Mouse (Mus musculus) MEL (cell line): ENCODE data around the gene Spata25.

Experiments used
- CTCF ChIP-seq, 3 experiments: IDR thresholded peaks in 2 of 3; conservative IDR thresholded peaks in 1 of 3; 2 replicates each; pipeline ENCODE4 v1.5.1; 2011 to 2012; ENCODE audit warnings: low read length in 3 of 3, low read depth in 2 of 3, mild to moderate bottlenecking in 2 of 3, improper control_type of control experiment in 1 of 3, inconsistent platforms in 1 of 3, mixed read lengths in 1 of 3, moderate library complexity in 1 of 3; ENCODE audit not compliant: control insufficient read depth in 1 of 3, insufficient read depth in 1 of 3, poor library complexity in 1 of 3, severe bottlenecking in 1 of 3
- ETS1 ChIP-seq: IDR thresholded peaks from 2 replicates; pipeline ENCODE4 v1.6.1; 2012; ENCODE audit warnings: low read depth, mild to moderate bottlenecking, inconsistent platforms, low read length, improper control_type of control experiment, moderate library complexity
- POLR2A ChIP-seq, 2 experiments: IDR thresholded peaks; 2 replicates each; pipeline ENCODE4 v1.6.1; 2011 to 2012; ENCODE audit warnings: low read length in 2 of 2, mild to moderate bottlenecking in 2 of 2, control low read depth in 1 of 2, improper control_type of control experiment in 1 of 2, low read depth in 1 of 2, moderate library complexity in 1 of 2; ENCODE audit not compliant: control insufficient read depth in 1 of 2, insufficient read depth in 1 of 2, poor library complexity in 1 of 2

DNA sequence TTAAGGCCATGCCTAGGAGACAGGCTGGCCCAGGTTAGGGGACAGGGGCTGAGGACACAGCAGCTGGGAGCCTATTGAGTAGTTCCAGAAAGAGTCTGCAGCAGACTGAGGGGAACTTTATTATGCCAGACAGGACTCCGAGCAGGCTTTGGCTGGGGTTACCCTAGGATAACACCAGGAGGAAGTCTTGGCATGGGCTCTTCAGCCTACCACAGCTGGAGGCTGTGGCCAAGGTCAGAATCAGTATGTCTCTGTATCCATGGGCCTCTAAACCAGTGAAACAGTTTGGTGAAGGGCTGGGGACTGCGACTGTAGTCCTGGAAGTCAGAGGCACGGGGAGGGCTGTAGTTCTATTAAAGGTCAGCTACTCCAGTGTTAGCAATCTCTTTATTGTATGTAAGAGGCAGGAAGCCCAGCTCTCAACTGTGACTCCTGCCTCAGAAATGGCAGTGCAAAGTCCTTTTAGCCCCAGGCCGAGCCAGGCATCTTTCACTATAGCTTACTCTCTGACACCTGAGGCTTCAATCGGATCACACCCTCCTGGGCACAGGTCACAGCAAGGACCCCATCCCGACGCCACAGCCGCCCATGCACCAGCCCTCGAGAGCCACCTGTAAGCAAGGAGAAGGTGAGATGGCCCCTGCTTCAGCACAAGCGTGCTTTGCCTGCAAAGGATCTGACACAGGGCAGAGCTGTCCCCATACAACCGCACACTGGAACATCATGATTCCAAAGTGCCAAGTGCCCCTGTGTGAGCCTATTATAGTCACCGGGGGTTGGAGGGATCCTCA lies 35.7 kb downstream of the Spata25 start:
- TF ChIP-seq ETS1 (no peak), CTCF (IDR thresholded peaks at IDR 0.05 in 2 of 3, conservative IDR thresholded peaks at IDR 0.05 in 1 of 3; ENCODE audit: control insufficient read depth in 1 of 3, insufficient read depth in 1 of 3, low read depth in 2 of 3, low read length in 3 of 3, poor library complexity in 1 of 3, severe bottlenecking in 1 of 3) (no peak), POLR2A (IDR thresholded peaks at IDR 0.05; ENCODE audit: control insufficient read depth in 1 of 2, insufficient read depth in 1 of 2, low read depth in 1 of 2, low read length in 2 of 2, poor library complexity in 1 of 2) (no peak)
